17 mouse cellular contexts compared by ENCODE assay signal in genomic region chr14:51161976-51162375, GRCm38 (mm10). TPM values are rescaled to one million over a fixed set of nuclear protein-coding genes. Genes with fewer than 3 reads are reported as not detected.
DNase-seq lines count a peak whose midpoint lies in the region.
"Had no signal": no experiment of that assay in that cellular context is flagged by ENCODE, and none has a peak within 500 bp of the region (broad histone marks: within the 10 kb centered on the region; RNA-seq: fewer than 3 reads in every experiment).

Gene Rnase2b, plus strand, starts transcription at chr14:51162260.

- DNase-seq in adrenal gland, postnatal 14 days: peak; percentile 17
- peak; percentile 59 for DNase-seq in layer of hippocampus, adult 11-12 months (ENCODE audit: low spot score)
- DNase-seq in layer of hippocampus, adult 8-10 months (ENCODE audit: low spot score in 2 of 2): peak; percentile 52 to 69
- DNase-seq in layer of hippocampus, postnatal 36 days: peak; percentile 41 to 51
- peak; percentile 67 for DNase-seq in lung, postnatal 36 days

RNA-seq across cellular contexts. Expression of gene Rnase2b, which starts in this region (rescaled TPM):
- total RNA-seq in adrenal gland, postnatal 14 days (2021): not detected in 2 replicates
- under 1 TPM in 1 of 4 experiments, not detected in 3; 0.74 TPM for total RNA-seq in layer of hippocampus, adult 8-10 months (2022)
- total RNA-seq in layer of hippocampus, postnatal 36 days (2021): not detected
- total RNA-seq: adrenal gland, adult 18-20 months; adrenal gland, postnatal 10 days; adrenal gland, postnatal 4 days; ES-E14; gastrocnemius, adult 18-20 months; gastrocnemius, postnatal 10 days; gastrocnemius, postnatal 36 days; granulocyte monocyte progenitor cell, adult 5-6 weeks; heart, adult 2 months; heart, postnatal 14 days; heart, postnatal 4 days; hindbrain, postnatal 0 days had no signal

Comparison
In these comparisons a context has a peak if more than half of its experiments do, and no peak if none do; other contexts are left out.
1. Peak in every context shown above with its lines: DNase-seq.
2. Peak in DNase-seq in adrenal gland, postnatal 14 days; RNA of the gene not detected or under 1 TPM.
3. Peak in DNase-seq in layer of hippocampus, adult 8-10 months; RNA of the gene not detected or under 1 TPM.
4. Peak in DNase-seq in layer of hippocampus, postnatal 36 days; RNA of the gene not detected or under 1 TPM.
5. DNase-seq: peak in every context shown above with its lines; median percentile 67 in lung, postnatal 36 days; 60 in layer of hippocampus, adult 8-10 months; 59 in layer of hippocampus, adult 11-12 months; 46 in layer of hippocampus, postnatal 36 days; 17 in adrenal gland, postnatal 14 days.